Mouse (Mus musculus) stomach, embryonic 14.5 days (tissue): ENCODE measurements around the gene Lrp8. TPM values are rescaled to one million over a fixed set of nuclear protein-coding genes. Genes with fewer than 3 reads are reported as not detected.

Experiments
- ATAC-seq: fragments of 200-750 bp; cut with Nextera tagmentation; 2 replicates; pipeline ENCODE4 v1.8.0; 2017; ENCODE audit warnings: low read depth, moderate TSS enrichment; ENCODE audit not compliant: insufficient number of reproducible peaks, insufficient read depth, low FRiP score
- H3K27ac ChIP-seq: fragments of 300-500 bp; sonication (generic); 2 replicates; pipeline ENCODE4 v1.5.1; 2014; ENCODE audit warnings: mild to moderate bottlenecking, low read length, moderate library complexity, mixed read lengths
- H3K27me3 ChIP-seq: fragments of 300-500 bp; sonication (generic); 2 replicates; pipeline ENCODE4 v1.6.1; 2014; ENCODE audit warnings: low read length, control low read depth, mixed read lengths; ENCODE audit not compliant: control insufficient read depth, insufficient read depth
- H3K36me3 ChIP-seq: fragments of 300-500 bp; sonication (generic); 2 replicates; pipeline ENCODE4 v1.6.1; 2014; ENCODE audit warnings: mild to moderate bottlenecking, control low read depth, low read length, moderate library complexity, mixed read lengths; ENCODE audit not compliant: control insufficient read depth, insufficient read depth
- H3K4me1 ChIP-seq: fragments of 300-500 bp; sonication (generic); 2 replicates; pipeline ENCODE4 v1.6.1; 2014; ENCODE audit warnings: low read length, control low read depth, mixed read lengths; ENCODE audit not compliant: control insufficient read depth, insufficient read depth
- H3K4me2 ChIP-seq: fragments of 300-500 bp; sonication (generic); replicated peaks from 2 replicates; pipeline ENCODE4 v1.6.1; 2014; ENCODE audit warnings: low read depth, low read length, control low read depth
- H3K4me3 ChIP-seq: fragments of 300-500 bp; sonication (generic); 2 replicates; pipeline ENCODE4 v1.5.1; 2014; ENCODE audit warnings: low read depth, low read length, control low read depth
- H3K9ac ChIP-seq: fragments of 300-500 bp; sonication (generic); replicated peaks from 2 replicates; pipeline ENCODE4 v1.6.1; 2014; ENCODE audit warnings: low read depth, mild to moderate bottlenecking, control low read depth, low read length, moderate library complexity, mixed read lengths
- H3K9me3 ChIP-seq: fragments of 300-500 bp; sonication (generic); 2 replicates; pipeline ENCODE4 v1.6.1; 2016; ENCODE audit warnings: low read depth, low read length, control low read depth; ENCODE audit not compliant: control insufficient read depth
- WGBS: fragments of 180-500 bp; shearing (Covaris S2); extraction: QIAGEN DNeasy Blood & Tissue Kit; methylation state at CpG from one replicate; pipeline ENCODE4 v1.1.7; 2014; 5-methylcytosine and 5-hydroxymethylcytosine counted together
- polyA plus RNA-seq: library from polyadenylated mRNA; unstranded; fragments of >200 nt; fragmentation: Nextera tagmentation; extraction: Ambion mirVana; gene quantifications from 2 replicates; pipeline ENCODE4 v1.2.1, GENCODE M21; 2014

Lrp8 gene
- 1.6 and 1.7 TPM in 2 replicates for polyA plus RNA-seq

DNA sequence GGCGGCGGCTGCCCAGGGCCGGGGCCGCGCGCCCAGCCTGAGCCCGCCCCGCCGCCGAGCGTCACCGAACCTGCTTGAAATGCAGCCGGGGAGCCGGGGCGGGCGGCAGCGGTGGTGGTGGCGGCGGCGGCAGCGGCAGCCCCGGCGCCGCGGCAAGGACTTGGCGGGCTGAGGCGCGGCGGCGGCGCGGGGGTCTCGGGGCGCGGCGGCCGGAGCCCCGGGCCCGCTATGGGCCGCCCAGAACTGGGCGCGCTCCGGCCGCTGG, at the start of gene Lrp8:
Lrp8 (plus strand) TSS at position 77 of the 265 bp plus-strand sequence.
- under 1% methylated on average over 39 of the region's 44 CpGs for WGBS
- H3K9ac ChIP-seq, result peak within 1 kb of the TSS; percentile 36
- peak within 1 kb of the TSS; percentile 62 for H3K4me3 ChIP-seq
- H3K9me3 ChIP-seq, result no peaks in the 10 kb centered on the region
- no peak within 1 kb of the TSS; the same call in 1 of the 2 replicates for H3K27ac ChIP-seq
- no peaks in the 10 kb centered on the region for H3K36me3 ChIP-seq
- no peak for ATAC-seq
- 0 out of 2 replicates have a peak, but pooled peaks cover 3% of the 10 kb centered on the region for H3K27me3 ChIP-seq
- peaks cover 11% of the 10 kb centered on the region for H3K4me1 ChIP-seq
- H3K4me2 ChIP-seq, result peak within 1 kb of the TSS; percentile 100

GRCm38 (mm10) chr4:107756222-107756621, 45.8 kb upstream of the Lrp8 start:
- no peaks in the 10 kb centered on the region for H3K9me3 ChIP-seq
- 0 out of 2 replicates have a peak, but pooled peaks cover 4% of the 10 kb centered on the region for H3K4me1 ChIP-seq
- 13% methylated on average over 10 of the region's 10 CpGs for WGBS
- ATAC-seq, result no peak
- H3K4me3 ChIP-seq, result no peak overlapping the region
- no peaks in the 10 kb centered on the region for H3K27me3 ChIP-seq
- no peak overlapping the region for H3K4me2 ChIP-seq
- H3K27ac ChIP-seq, result no peak overlapping the region
- H3K36me3 ChIP-seq, result no peaks in the 10 kb centered on the region
- no peak overlapping the region for H3K9ac ChIP-seq

GRCm38 (mm10) chr4:107757487-107758470, 44.3 kb upstream of the Lrp8 start:
- Histone ChIP-seq H3K4me2 (no peak overlapping the region), H3K9me3 (no peaks in the 10 kb centered on the region), H3K4me1 (0 out of 2 replicates have a peak, but pooled peaks cover 4% of the 10 kb centered on the region), H3K4me3 (no peak overlapping the region), H3K9ac (no peak overlapping the region), H3K27ac (no peak overlapping the region), H3K36me3 (no peaks in the 10 kb centered on the region), H3K27me3 (no peaks in the 10 kb centered on the region)
- WGBS, result 65% methylated on average over 15 of the region's 15 CpGs
- ATAC-seq, result no peak

- no peaks in the 10 kb centered on the region for H3K9me3 ChIP-seq
- no peak overlapping the region for H3K4me3 ChIP-seq
- H3K27ac ChIP-seq, result no peak overlapping the region
- H3K4me2 ChIP-seq, result no peak overlapping the region
- no peak for ATAC-seq
- no peaks in the 10 kb centered on the region for H3K27me3 ChIP-seq
- no peaks in the 10 kb centered on the region for H3K36me3 ChIP-seq
- no peak overlapping the region for H3K9ac ChIP-seq
- H3K4me1 ChIP-seq, result 0 out of 2 replicates have a peak, but pooled peaks cover 4% of the 10 kb centered on the region
- 82% methylated on average over 9 of the region's 9 CpGs for WGBS
Measured at GRCm38 (mm10) chr4:107758938-107759337, 43.1 kb upstream of the Lrp8 start.

- H3K4me2 ChIP-seq, result no peak overlapping the region
- H3K27ac ChIP-seq, result no peak overlapping the region
- H3K36me3 ChIP-seq, result no peaks in the 10 kb centered on the region
- 37% methylated on average over 3 of the region's 3 CpGs for WGBS
- no peak overlapping the region for H3K4me3 ChIP-seq
- H3K27me3 ChIP-seq, result no peaks in the 10 kb centered on the region
- H3K9me3 ChIP-seq, result no peaks in the 10 kb centered on the region
- H3K4me1 ChIP-seq, result no peaks in the 10 kb centered on the region
- ATAC-seq, result no peak
- H3K9ac ChIP-seq, result no peak overlapping the region
Measured at GRCm38 (mm10) chr4:107763001-107763400, 39.1 kb upstream of the Lrp8 start.

GRCm38 (mm10) chr4:107763598-107763997, 38.5 kb upstream of the Lrp8 start:
- WGBS, result 89% methylated on average over 2 of the region's 2 CpGs
- no peak for ATAC-seq

GRCm38 (mm10) chr4:107765196-107765813, 36.8 kb upstream of the Lrp8 start:
- Histone ChIP-seq H3K9ac (no peak overlapping the region), H3K9me3 (no peaks in the 10 kb centered on the region), H3K4me2 (no peak overlapping the region), H3K36me3 (no peaks in the 10 kb centered on the region), H3K4me3 (no peak overlapping the region), H3K4me1 (no peaks in the 10 kb centered on the region), H3K27ac (no peak overlapping the region), H3K27me3 (no peaks in the 10 kb centered on the region)
- ATAC-seq, result no peak
- WGBS, result 66% methylated on average over 9 of the region's 9 CpGs

More at GRCm38 (mm10) chr4:107763598-107763997, 38.5 kb upstream of the Lrp8 start:
- no peaks in the 10 kb centered on the region for H3K4me1 ChIP-seq
- no peak overlapping the region for H3K27ac ChIP-seq
- H3K9me3 ChIP-seq, result no peaks in the 10 kb centered on the region
- no peak overlapping the region for H3K4me3 ChIP-seq
- H3K36me3 ChIP-seq, result no peaks in the 10 kb centered on the region
- H3K27me3 ChIP-seq, result no peaks in the 10 kb centered on the region
- no peak overlapping the region for H3K9ac ChIP-seq
- H3K4me2 ChIP-seq, result no peak overlapping the region

DNA sequence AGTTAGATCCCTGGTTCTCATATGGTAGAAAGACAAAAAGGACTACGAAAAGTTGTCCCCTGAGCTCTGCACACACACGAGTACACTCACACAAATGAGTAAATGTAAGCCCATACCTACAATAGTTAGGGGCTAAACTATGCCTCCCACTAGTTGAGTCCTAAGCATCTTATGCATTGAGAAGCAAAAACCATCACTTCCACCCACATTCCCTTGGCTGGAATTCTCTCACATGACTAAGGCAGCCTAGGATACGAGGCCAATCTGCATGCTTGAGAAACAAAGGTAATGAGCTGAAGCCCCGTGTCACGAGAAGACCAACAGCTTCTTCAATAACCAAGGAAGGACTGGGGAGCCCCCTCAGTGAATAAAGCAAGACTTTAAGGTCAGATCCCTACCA, 35.9 kb upstream of the Lrp8 start:
- Histone ChIP-seq H3K4me3 (no peak overlapping the region), H3K4me2 (no peak overlapping the region), H3K9me3 (no peaks in the 10 kb centered on the region), H3K4me1 (no peaks in the 10 kb centered on the region), H3K9ac (no peak overlapping the region), H3K27me3 (no peaks in the 10 kb centered on the region), H3K27ac (no peak overlapping the region), H3K36me3 (no peaks in the 10 kb centered on the region)
- no peak for ATAC-seq
- WGBS, result 86% methylated on average over 5 of the region's 5 CpGs
